Mouse (Mus musculus): Measurements from ENCODE around the gene Ppp1r27. TPM values are rescaled to one million over a fixed set of nuclear protein-coding genes. Genes with fewer than 3 reads are reported as not detected.
A peak's percentile ranks its signal among the peaks of the same experiment; 100 is the strongest.
"Not testable (repeated sequence)": the region's sequence is repeated elsewhere in the genome, so short reads cannot be mapped to it uniquely, and the experiment has no call there.

Ppp1r27 gene
- polyA plus RNA-seq (2012; ENCODE audit: insufficient read depth, insufficient read length, missing spikeins): 4.1 and 5.5 TPM in 2 replicates

GRCm38 (mm10) chr11:120550810-120551440, at the start of gene Ppp1r27:
TSS of gene Ppp1r27 (minus strand) at chr11:120551132.
- Histone ChIP-seq H3K4me1 (ENCODE audit: control insufficient read depth, insufficient read depth, insufficient read length, low read length) (peaks cover 6% of the 10 kb centered on the region; the same call in 1 of the 2 replicates), H3K4me3 (ENCODE audit: insufficient read depth, low read depth, low read length) (peak within 1 kb of the TSS; percentile 69), H3K27ac (replicated peaks; ENCODE audit: low read depth, low read length) (peak within 1 kb of the TSS; percentile 75)

GRCm38 (mm10) chr11:120600716-120601115, 49.8 kb upstream of the Ppp1r27 start:
- Histone ChIP-seq H3K4me1 (ENCODE audit: control insufficient read depth, insufficient read depth, insufficient read length, low read length) (peaks cover 10% of the 10 kb centered on the region), H3K4me3 (ENCODE audit: insufficient read depth, low read depth, low read length) (no peak overlapping the region), H3K27ac (replicated peaks; ENCODE audit: low read depth, low read length) (no peak overlapping the region)

GRCm38 (mm10) chr11:120598990-120599549, 48.1 kb upstream of the Ppp1r27 start:
- H3K4me1 ChIP-seq (ENCODE audit: control insufficient read depth, insufficient read depth, insufficient read length, low read length): peaks cover 10% of the 10 kb centered on the region
- H3K27ac ChIP-seq (replicated peaks; ENCODE audit: low read depth, low read length): peak overlapping the region; percentile 68

GRCm38 (mm10) chr11:120598283-120598989, 47.5 kb upstream of the Ppp1r27 start, which contains the start of the genes Alyref and Anapc11:
TSS of gene Alyref (minus strand) at chr11:120598365.
TSS of gene Anapc11 (plus strand) at chr11:120598421.
- Histone ChIP-seq H3K4me1 (ENCODE audit: control insufficient read depth, insufficient read depth, insufficient read length, low read length) (peaks cover 10% of the 10 kb centered on the region), H3K4me3 (ENCODE audit: insufficient read depth, low read depth, low read length) (peak within 1 kb of the TSS; percentile 74), H3K27ac (replicated peaks; ENCODE audit: low read depth, low read length) (peak within 1 kb of the TSS; percentile 68)

More at GRCm38 (mm10) chr11:120598990-120599549, 48.1 kb upstream of the Ppp1r27 start:
- H3K4me3 ChIP-seq (ENCODE audit: insufficient read depth, low read depth, low read length): peak overlapping the region; percentile 74

- Histone ChIP-seq H3K27ac (replicated peaks; ENCODE audit: low read depth, low read length) (0 out of 2 replicates have a peak overlapping the region, but pooled peaks have one; percentile 42), H3K4me3 (ENCODE audit: insufficient read depth, low read depth, low read length) (peak overlapping the region; percentile 70), H3K4me1 (ENCODE audit: control insufficient read depth, insufficient read depth, insufficient read length, low read length) (peaks cover 10% of the 10 kb centered on the region)
These were observed 46.6 kb upstream of the Ppp1r27 start for GRCm38 (mm10) chr11:120597240-120598235.

GRCm38 (mm10) chr11:120588531-120588930, 37.6 kb upstream of the Ppp1r27 start:
- Histone ChIP-seq H3K4me3 (ENCODE audit: insufficient read depth, low read depth, low read length) (no peak overlapping the region), H3K27ac (replicated peaks; ENCODE audit: low read depth, low read length) (no peak overlapping the region), H3K4me1 (ENCODE audit: control insufficient read depth, insufficient read depth, insufficient read length, low read length) (no peaks in the 10 kb centered on the region)

- H3K27ac ChIP-seq (replicated peaks; ENCODE audit: low read depth, low read length): no peak overlapping the region
- 0 out of 2 replicates have a peak, but pooled peaks cover 3% of the 10 kb centered on the region for H3K4me1 ChIP-seq (ENCODE audit: control insufficient read depth, insufficient read depth, insufficient read length, low read length)
- H3K4me3 ChIP-seq (ENCODE audit: insufficient read depth, low read depth, low read length): no peak overlapping the region
These were observed 33.0 kb upstream of the Ppp1r27 start for GRCm38 (mm10) chr11:120583937-120584336.

GRCm38 (mm10) chr11:120582982-120583293, 32.0 kb upstream of the Ppp1r27 start:
- H3K27ac ChIP-seq (replicated peaks; ENCODE audit: low read depth, low read length); H3K4me3 ChIP-seq (ENCODE audit: insufficient read depth, low read depth, low read length); H3K4me1 ChIP-seq (ENCODE audit: control insufficient read depth, insufficient read depth, insufficient read length, low read length): not testable (repeated sequence)

GRCm38 (mm10) chr11:120582268-120582981, 31.5 kb upstream of the Ppp1r27 start:
- H3K4me1 ChIP-seq (ENCODE audit: control insufficient read depth, insufficient read depth, insufficient read length, low read length): 0 out of 2 replicates have a peak, but pooled peaks cover 3% of the 10 kb centered on the region
- peak overlapping the region; percentile 96 for H3K27ac ChIP-seq (replicated peaks; ENCODE audit: low read depth, low read length)
- H3K4me3 ChIP-seq (ENCODE audit: insufficient read depth, low read depth, low read length): peak overlapping the region; percentile 97

GRCm38 (mm10) chr11:120581490-120582267, 30.7 kb upstream of the Ppp1r27 start, which contains the start of gene Arhgdia:
TSS of gene Arhgdia (minus strand) at chr11:120581624.
- Histone ChIP-seq H3K4me3 (ENCODE audit: insufficient read depth, low read depth, low read length) (peak within 1 kb of the TSS; percentile 97), H3K4me1 (ENCODE audit: control insufficient read depth, insufficient read depth, insufficient read length, low read length) (0 out of 2 replicates have a peak, but pooled peaks cover 3% of the 10 kb centered on the region), H3K27ac (replicated peaks; ENCODE audit: low read depth, low read length) (peak within 1 kb of the TSS; percentile 96)

GRCm38 (mm10) chr11:120580871-120581331, 30.0 kb upstream of the Ppp1r27 start:
- H3K4me3 ChIP-seq (ENCODE audit: insufficient read depth, low read depth, low read length): peak overlapping the region; percentile 97
- H3K27ac ChIP-seq (replicated peaks; ENCODE audit: low read depth, low read length): peak overlapping the region; percentile 93
- H3K4me1 ChIP-seq (ENCODE audit: control insufficient read depth, insufficient read depth, insufficient read length, low read length): 0 out of 2 replicates have a peak, but pooled peaks cover 3% of the 10 kb centered on the region

GRCm38 (mm10) chr11:120580190-120580589, 29.3 kb upstream of the Ppp1r27 start:
- H3K4me3 ChIP-seq (ENCODE audit: insufficient read depth, low read depth, low read length): peak overlapping the region; percentile 97
- H3K27ac ChIP-seq (replicated peaks; ENCODE audit: low read depth, low read length): peak overlapping the region; percentile 93; the same call in 1 of the 2 replicates
- H3K4me1 ChIP-seq (ENCODE audit: control insufficient read depth, insufficient read depth, insufficient read length, low read length): 0 out of 2 replicates have a peak, but pooled peaks cover 3% of the 10 kb centered on the region
